Mouse (Mus musculus): ENCODE data around the gene Mapk8ip2. TPM values are rescaled to one million over a fixed set of nuclear protein-coding genes. Genes with fewer than 3 reads are reported as not detected.

The Mapk8ip2 gene
- polyA plus RNA-seq (2012; rRNA removed) = 85.6 and 93.4 TPM in 2 replicates

GRCm38 (mm10) chr15:89453865-89454478 lies at the start of gene Mapk8ip2:
TSS of gene Mapk8ip2 (plus strand) at chr15:89453913.

GRCm38 (mm10) chr15:89410118-89410517 lies 43.6 kb upstream of the Mapk8ip2 start, which contains the start of gene Syce3:
TSS of gene Syce3 (minus strand) at chr15:89410503.

GRCm38 (mm10) chr15:89425711-89426121 lies 28.0 kb upstream of the Mapk8ip2 start, which contains the start of gene Cpt1b:
TSS of gene Cpt1b (minus strand) at chr15:89425863.

GRCm38 (mm10) chr15:89429352-89430221 lies 24.1 kb upstream of the Mapk8ip2 start, which contains the start of the genes C730034F03Rik, Gm44502 and Chkb:
TSS of gene C730034F03Rik (plus strand) at chr15:89429589.
TSS of gene Gm44502 (minus strand) at chr15:89429696.
TSS of gene Chkb (minus strand) at chr15:89429908.

GRCm38 (mm10) chr15:89477091-89477491 lies 23.4 kb downstream of the Mapk8ip2 start, which contains the start of gene Arsa:
TSS of gene Arsa (minus strand) at chr15:89477425.

GRCm38 (mm10) chr15:89498961-89499688 lies 45.4 kb downstream of the Mapk8ip2 start, which contains the start of gene Shank3:
TSS of gene Shank3 (plus strand) at chr15:89499623.

Other genes with a start within 250 kb of the Mapk8ip2 start
- gene Ppp6r2, start 242.4 kb upstream of the Mapk8ip2 start, polyA plus RNA-seq (2012; rRNA removed) = 132 and 135 TPM in 2 replicates
- 149 and 165 TPM in 2 replicates for gene Sbf1, start 138.6 kb upstream of the Mapk8ip2 start, polyA plus RNA-seq (2012; rRNA removed)
- 0.07 TPM in 1 of 2 replicates, not detected in the other for gene Adm2, start 131.2 kb upstream of the Mapk8ip2 start, polyA plus RNA-seq (2012; rRNA removed)
- gene Miox, start 119.5 kb upstream of the Mapk8ip2 start, polyA plus RNA-seq (2012; rRNA removed) = not detected in 2 replicates
- 15.9 and 17.0 TPM in 2 replicates for gene Lmf2, start 98.3 kb upstream of the Mapk8ip2 start, polyA plus RNA-seq (2012; rRNA removed)
- 104 and 105 TPM in 2 replicates for gene Ncaph2, start 98.2 kb upstream of the Mapk8ip2 start, polyA plus RNA-seq (2012; rRNA removed)
- gene Sco2, start 80.1 kb upstream of the Mapk8ip2 start, polyA plus RNA-seq (2012; rRNA removed) = 34.5 and 37.7 TPM in 2 replicates
- gene Tymp, start 76.9 kb upstream of the Mapk8ip2 start, polyA plus RNA-seq (2012; rRNA removed) = 3.2 and 3.9 TPM in 2 replicates
- gene Odf3b, start 74.6 kb upstream of the Mapk8ip2 start, polyA plus RNA-seq (2012; rRNA removed) = 2.2 and 4.6 TPM in 2 replicates
- gene Klhdc7b, start 69.0 kb upstream of the Mapk8ip2 start, polyA plus RNA-seq (2012; rRNA removed) = 0.03 and 0.04 TPM in 2 replicates
- 0.23 and 0.26 TPM in 2 replicates for gene Syce3, start 43.4 kb upstream of the Mapk8ip2 start, polyA plus RNA-seq (2012; rRNA removed)
- gene Cpt1b, start 28.1 kb upstream of the Mapk8ip2 start, polyA plus RNA-seq (2012; rRNA removed) = 6.2 and 8.1 TPM in 2 replicates
- gene C730034F03Rik, start 24.3 kb upstream of the Mapk8ip2 start, polyA plus RNA-seq (2012; rRNA removed) = 3.3 and 3.4 TPM in 2 replicates
- gene Gm44502, start 24.2 kb upstream of the Mapk8ip2 start, polyA plus RNA-seq (2012; rRNA removed) = 0.11 and 0.19 TPM in 2 replicates
- gene Chkb, start 24.0 kb upstream of the Mapk8ip2 start, polyA plus RNA-seq (2012; rRNA removed) = 87.4 and 92.5 TPM in 2 replicates
- gene Arsa, start 23.5 kb downstream of the Mapk8ip2 start, polyA plus RNA-seq (2012; rRNA removed) = 36.4 and 36.7 TPM in 2 replicates
- 41.7 and 44.4 TPM in 2 replicates for gene Shank3, start 45.7 kb downstream of the Mapk8ip2 start, polyA plus RNA-seq (2012; rRNA removed)
- gene Acr, start 114.4 kb downstream of the Mapk8ip2 start, polyA plus RNA-seq (2012; rRNA removed) = 7.3 and 9.3 TPM in 2 replicates
- 114 and 122 TPM in 2 replicates for gene Rabl2, start 138.0 kb downstream of the Mapk8ip2 start, polyA plus RNA-seq (2012; rRNA removed)

Measured in central nervous system, embryonic 18 days (tissue).